Mouse (Mus musculus) bone marrow, adult 2 months (tissue): ENCODE results near the gene Zfp422.

Source experiments
- CTCF ChIP-seq: fragments of 200-500 bp; IDR thresholded peaks from 2 replicates; pipeline ENCODE4 v1.5.1; 2011; ENCODE audit warnings: low read length, control low read depth; ENCODE audit not compliant: control insufficient read depth, insufficient read depth
- POLR2A ChIP-seq: fragments of 200-500 bp; IDR thresholded peaks from 2 replicates; pipeline ENCODE4 v1.6.1; 2011; ENCODE audit warnings: low read depth, mild to moderate bottlenecking, control low read depth, low read length, borderline replicate concordance; ENCODE audit not compliant: control insufficient read depth

GRCm38 (mm10) chr6:116664031-116664430 is 35.2 kb upstream of the Zfp422 start:
- TF ChIP-seq POLR2A (no peak), CTCF (no peak)
